Mouse (Mus musculus) ES-Bruce4 (cell line): Measurements from ENCODE around the gene Shisa8. TPM values are rescaled to one million over a fixed set of nuclear protein-coding genes. Genes with fewer than 3 reads are reported as not detected.

Experiments
- H3K27ac ChIP-seq: 2 replicates; pipeline ENCODE4 v1.5.1; 2012; ENCODE audit warnings: low read length, inconsistent platforms; ENCODE audit not compliant: insufficient read depth
- H3K27me3 ChIP-seq: 2 replicates; pipeline ENCODE4 v1.6.1; 2012; ENCODE audit warnings: mild to moderate bottlenecking, low read length, inconsistent platforms; ENCODE audit not compliant: control insufficient read depth, poor library complexity, insufficient read depth, severe bottlenecking
- H3K36me3 ChIP-seq: 2 replicates; pipeline ENCODE4 v1.6.1; 2012; ENCODE audit warnings: inconsistent platforms, mild to moderate bottlenecking, low read length, moderate library complexity; ENCODE audit not compliant: control insufficient read depth, poor library complexity, insufficient read depth, severe bottlenecking
- H3K4me1 ChIP-seq: one replicate; pipeline ENCODE4 v1.8.1; 2011; ENCODE audit warnings: low read length; ENCODE audit not compliant: control insufficient read depth, insufficient read depth
- H3K4me3 ChIP-seq: 2 replicates; pipeline ENCODE4 v1.5.1; 2011; ENCODE audit warnings: low read depth, mild to moderate bottlenecking, low read length
- H3K9ac ChIP-seq: 2 replicates; pipeline ENCODE4 v1.6.1; 2012; ENCODE audit warnings: low read depth, mild to moderate bottlenecking, inconsistent platforms; ENCODE audit not compliant: poor library complexity, severe bottlenecking
- H3K9me3 ChIP-seq: replicated peaks from 2 replicates; pipeline ENCODE4 v1.6.1; 2012; ENCODE audit warnings: mild to moderate bottlenecking, low read length, inconsistent platforms; ENCODE audit not compliant: control insufficient read depth, poor library complexity, insufficient read depth, severe bottlenecking
- CTCF ChIP-seq: IDR thresholded peaks from one replicate; pipeline ENCODE4 v1.8.1; 2011; ENCODE audit warnings: low read depth, low read length
- EP300 ChIP-seq: IDR thresholded peaks from 2 replicates; pipeline ENCODE4 v1.6.1; 2011; ENCODE audit warnings: low read depth, low read length; ENCODE audit not compliant: insufficient read depth
- POLR2A ChIP-seq: IDR thresholded peaks from one replicate; pipeline ENCODE4 v1.8.1; 2011; ENCODE audit warnings: low read length; ENCODE audit not compliant: insufficient read depth
- polyA plus RNA-seq: library from polyadenylated mRNA; stranded (reverse); fragments of >200 nt; gene quantifications from 2 replicates; pipeline ENCODE4 v1.2.4, GENCODE M21; 2011; ENCODE audit warnings: low read depth; ENCODE audit not compliant: missing spikeins, insufficient read depth, insufficient read length

Shisa8 gene
- polyA plus RNA-seq, 1 experiment = 7.4 TPM

DNA sequence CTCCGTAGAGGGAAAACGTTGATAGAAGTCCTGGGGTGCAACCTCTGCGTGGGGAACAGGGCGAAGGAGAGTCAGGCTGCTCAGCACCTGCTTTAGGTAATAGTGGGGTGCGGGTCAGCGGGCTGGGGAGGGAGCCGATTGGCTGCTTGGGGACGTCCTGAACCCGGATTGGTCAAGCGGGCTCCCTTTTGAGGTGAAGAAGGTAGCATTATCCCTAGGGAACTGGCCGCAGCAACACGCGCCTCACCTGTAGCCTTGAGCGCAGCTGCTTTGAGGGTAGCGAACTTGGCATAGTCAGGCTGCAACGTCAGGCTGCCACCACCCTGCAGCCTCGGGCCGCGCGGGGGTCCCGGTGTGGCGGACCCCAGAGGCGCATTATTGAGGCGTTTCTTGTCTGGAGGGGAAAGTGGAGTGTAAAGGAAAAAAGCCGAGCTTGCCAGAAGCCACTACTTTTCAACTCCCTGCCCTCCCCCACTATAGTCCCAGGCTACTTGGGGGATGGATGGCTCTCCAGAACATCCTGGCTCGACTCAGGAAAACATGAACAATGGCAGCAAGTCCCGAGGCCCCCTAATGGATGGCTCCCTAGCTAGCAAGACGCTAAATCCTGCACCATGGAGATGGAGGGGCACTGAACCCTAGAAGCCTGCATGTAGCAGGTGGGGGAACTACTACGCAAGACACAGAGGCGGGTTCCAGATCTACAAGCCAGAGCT, 5.0 kb downstream of the Shisa8 start:
- peak overlapping the region; percentile 32; the same call in 1 of the 2 replicates for H3K9ac ChIP-seq
- H3K9me3 ChIP-seq = no peaks in the 10 kb centered on the region
- H3K4me1 ChIP-seq = peaks cover 9% of the 10 kb centered on the region
- H3K36me3 ChIP-seq = no peaks in the 10 kb centered on the region; the same call in 1 of the 2 replicates
- TF ChIP-seq POLR2A (no peak), CTCF (no peak), EP300 (no peak)
- H3K27me3 ChIP-seq = peaks cover 1% of the 10 kb centered on the region; the same call in 1 of the 2 replicates
- no peak overlapping the region for H3K27ac ChIP-seq
- no peak overlapping the region; the same call in 1 of the 2 replicates for H3K4me3 ChIP-seq

DNA sequence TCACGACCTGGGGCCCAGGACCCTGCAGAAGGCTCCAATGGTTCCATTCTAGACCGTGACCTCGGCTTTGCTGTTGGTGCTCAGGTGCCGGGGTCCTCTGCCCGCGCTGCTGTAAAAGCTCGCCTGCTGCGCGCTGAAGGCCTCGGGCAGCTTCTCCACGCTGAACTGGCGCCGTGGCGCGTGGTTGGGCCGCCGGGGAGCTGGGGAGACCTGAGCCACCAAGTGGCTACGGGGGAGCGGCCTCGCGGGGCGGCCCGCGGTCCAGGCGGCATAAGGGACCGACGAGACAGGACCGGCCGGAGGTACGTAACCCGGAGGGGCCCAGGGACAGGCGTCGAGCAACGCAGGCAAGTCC, 5.5 kb downstream of the Shisa8 start:
- H3K4me3 ChIP-seq = peak overlapping the region; percentile 22

DNA sequence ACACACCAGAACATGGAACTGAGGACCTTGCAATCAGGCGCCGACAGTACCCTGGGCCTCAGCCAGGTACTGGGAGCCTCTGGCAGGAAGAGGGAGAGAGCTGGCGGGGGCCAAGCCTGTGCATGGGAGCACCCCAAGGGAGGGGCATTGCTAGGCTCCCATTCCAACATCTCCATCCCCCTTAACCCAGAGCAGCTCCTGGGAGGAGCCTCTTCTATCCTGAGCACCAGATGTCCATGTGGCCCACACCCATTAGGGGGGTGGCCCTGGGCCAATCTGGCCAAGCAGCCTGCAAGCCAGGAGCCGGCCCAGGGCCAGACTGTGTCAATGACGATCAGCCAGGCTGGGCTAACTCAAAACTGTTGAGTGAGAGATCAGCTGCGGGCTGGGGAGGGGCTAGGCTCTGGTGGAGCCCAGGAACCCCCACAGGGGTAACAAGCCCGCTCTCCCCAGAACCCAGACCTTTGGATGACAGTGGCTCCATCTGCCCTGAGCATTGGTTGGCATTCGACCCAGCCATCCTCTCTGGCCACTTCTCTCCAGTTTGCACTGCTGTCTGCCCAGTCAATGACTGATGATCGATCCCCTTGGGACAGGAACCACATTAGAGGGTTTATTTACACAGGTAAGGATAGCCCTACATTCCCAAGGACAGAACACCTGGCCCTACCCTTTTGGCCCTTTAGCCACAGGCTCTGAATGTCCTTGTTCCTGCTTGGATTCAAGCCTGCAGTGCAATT, 6.1 kb downstream of the Shisa8 start:
- H3K27me3 ChIP-seq = no peaks in the 10 kb centered on the region
- TF ChIP-seq CTCF = no peak
- no peak for TF ChIP-seq POLR2A
- no peak for TF ChIP-seq EP300
- peak overlapping the region; percentile 22 for H3K4me3 ChIP-seq
- H3K36me3 ChIP-seq = peaks cover 6% of the 10 kb centered on the region; the same call in 1 of the 2 replicates
- no peak overlapping the region for H3K27ac ChIP-seq
- peaks cover 9% of the 10 kb centered on the region for H3K4me1 ChIP-seq
- H3K9ac ChIP-seq = peak overlapping the region; percentile 32; the same call in 1 of the 2 replicates
- no peaks in the 10 kb centered on the region for H3K9me3 ChIP-seq

More for the DNA sequence above, 5.5 kb downstream of the Shisa8 start:
- Histone ChIP-seq H3K27ac (no peak overlapping the region), H3K4me1 (peaks cover 9% of the 10 kb centered on the region), H3K36me3 (peaks cover 4% of the 10 kb centered on the region; the same call in 1 of the 2 replicates), H3K27me3 (no peaks in the 10 kb centered on the region; the same call in 1 of the 2 replicates), H3K9ac (peak overlapping the region; percentile 32; the same call in 1 of the 2 replicates), H3K9me3 (no peaks in the 10 kb centered on the region)
- TF ChIP-seq EP300 = no peak
- no peak for TF ChIP-seq POLR2A
- no peak for TF ChIP-seq CTCF

DNA sequence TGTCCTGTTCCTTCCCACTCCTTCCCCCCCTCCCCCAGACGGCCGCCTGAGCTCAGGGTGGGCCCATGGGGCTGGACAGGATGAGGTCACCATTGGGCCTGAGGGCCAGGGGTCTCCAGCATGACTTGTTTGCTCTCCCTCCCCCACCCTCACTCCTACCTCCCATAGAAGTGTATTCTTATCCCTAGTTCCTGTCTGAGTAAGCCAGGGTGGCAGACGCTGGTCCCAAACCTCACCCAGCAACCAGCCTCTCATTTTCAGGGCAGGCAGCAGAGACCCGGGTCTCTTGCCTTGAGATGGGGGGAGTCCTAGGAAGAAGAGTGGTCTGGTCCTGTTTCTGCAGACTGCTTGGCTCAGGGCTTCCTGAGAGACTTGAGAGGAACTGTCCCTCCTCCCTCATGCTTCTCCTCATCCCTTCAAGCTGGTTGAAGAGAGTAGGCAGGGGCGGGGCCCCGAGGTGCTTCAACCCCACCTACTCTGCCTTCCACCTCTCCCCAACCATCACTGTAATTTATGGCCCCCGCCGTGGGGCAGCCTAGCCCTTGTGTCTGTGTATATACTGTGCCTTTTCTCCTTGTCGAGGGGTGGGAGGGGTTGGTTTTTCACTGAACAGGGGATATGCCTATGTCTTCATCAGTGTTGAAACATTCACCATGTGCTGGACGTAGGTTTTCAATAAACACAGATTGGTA, 7.8 kb downstream of the Shisa8 start:
- Histone ChIP-seq H3K27ac (no peak overlapping the region), H3K4me3 (no peak overlapping the region), H3K4me1 (peaks cover 9% of the 10 kb centered on the region), H3K27me3 (no peaks in the 10 kb centered on the region), H3K9ac (no peak overlapping the region), H3K36me3 (peaks cover 14% of the 10 kb centered on the region; the same call in 1 of the 2 replicates), H3K9me3 (no peaks in the 10 kb centered on the region)
- TF ChIP-seq CTCF (no peak), POLR2A (no peak), EP300 (no peak)

DNA sequence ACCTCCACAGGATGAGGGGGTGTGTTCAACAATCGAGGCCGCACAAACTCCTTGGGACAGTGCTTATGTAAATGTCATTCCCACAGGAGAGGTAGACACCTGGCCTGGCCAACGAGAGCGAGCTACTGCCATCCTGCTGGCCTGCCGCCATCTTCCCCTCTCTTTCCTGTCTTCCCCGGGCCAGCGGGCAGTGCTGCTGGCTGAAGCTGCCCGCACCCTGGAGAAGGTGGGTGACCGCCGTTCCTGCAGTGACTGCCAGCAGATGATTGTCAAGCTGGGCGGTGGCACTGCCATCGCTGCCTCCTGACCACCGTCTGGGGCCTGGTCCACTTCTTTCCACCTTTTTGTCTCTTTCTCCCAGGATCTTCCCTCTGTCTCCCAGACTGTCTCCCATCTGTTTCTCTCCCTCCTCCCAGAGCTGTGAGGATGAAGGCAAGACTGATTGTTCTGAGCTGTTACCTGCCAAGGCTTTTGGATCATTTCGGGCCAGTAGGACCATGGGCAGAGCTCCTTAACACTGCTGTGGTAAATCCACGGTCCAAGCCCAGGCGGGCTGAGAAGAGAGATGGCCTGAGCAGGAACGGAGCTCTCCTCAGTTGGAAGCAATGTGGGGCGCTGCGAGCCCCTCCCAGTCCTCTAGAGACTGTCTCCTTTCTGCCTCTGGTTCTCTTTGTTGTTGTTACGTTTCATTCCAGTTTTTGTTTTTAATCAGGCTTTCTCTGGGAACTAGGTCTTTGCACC, 8.8 kb downstream of the Shisa8 start:
- Histone ChIP-seq H3K9ac (no peak overlapping the region), H3K27ac (no peak overlapping the region), H3K4me1 (peaks cover 9% of the 10 kb centered on the region), H3K27me3 (no peaks in the 10 kb centered on the region), H3K4me3 (no peak overlapping the region), H3K36me3 (peaks cover 18% of the 10 kb centered on the region; the same call in 1 of the 2 replicates), H3K9me3 (no peaks in the 10 kb centered on the region)
- TF ChIP-seq POLR2A (no peak), EP300 (no peak), CTCF (no peak)
